Mouse (Mus musculus): ENCODE measurements around the gene 1700123O20Rik.

Gene 1700123O20Rik

DNA sequence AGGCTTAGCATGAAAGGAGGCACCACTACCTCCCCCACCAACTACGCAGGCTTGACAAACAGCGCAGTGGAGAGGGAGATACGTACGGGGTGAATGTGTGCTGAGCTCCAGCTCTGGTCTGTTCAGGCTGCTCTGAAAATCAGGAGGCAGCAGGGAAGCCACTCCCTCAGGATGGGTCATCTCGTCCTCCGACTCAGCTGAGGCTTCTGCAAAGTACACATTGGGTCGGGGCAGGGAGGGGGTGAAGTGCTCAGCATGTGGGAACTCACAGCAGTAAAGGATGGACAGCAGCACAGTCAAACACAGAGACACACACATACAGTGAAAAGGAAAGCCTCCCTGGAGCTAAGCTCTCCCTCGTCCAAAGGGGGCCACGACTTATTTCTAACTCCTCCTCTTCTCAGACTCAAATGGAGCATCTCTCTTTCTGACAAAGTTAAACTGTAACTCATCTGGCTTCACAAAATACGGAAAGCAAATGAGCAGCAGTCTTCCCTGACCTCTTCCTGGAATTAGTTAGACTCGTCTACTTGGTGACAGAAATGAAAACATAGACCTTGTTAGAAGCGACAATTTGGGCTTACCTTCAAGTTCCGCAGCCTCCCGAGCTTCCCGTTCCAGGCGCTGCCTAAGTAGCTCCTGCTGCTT, 7.2 kb upstream of the 1700123O20Rik start:
- DNase-seq: no peak

GRCm38 (mm10) chr14:54682396-54682795, 3.6 kb upstream of the 1700123O20Rik start:
- DNase-seq: peak; percentile 28

GRCm38 (mm10) chr14:54685471-54685870, 545 bp upstream of the 1700123O20Rik start:
- DNase-seq: no peak

GRCm38 (mm10) chr14:54686522-54687143, 617 bp downstream of the 1700123O20Rik start, which contains the start of gene Acin1:
TSS of gene Acin1 (minus strand) at chr14:54686931.
- peak; percentile 100 for DNase-seq

DNA sequence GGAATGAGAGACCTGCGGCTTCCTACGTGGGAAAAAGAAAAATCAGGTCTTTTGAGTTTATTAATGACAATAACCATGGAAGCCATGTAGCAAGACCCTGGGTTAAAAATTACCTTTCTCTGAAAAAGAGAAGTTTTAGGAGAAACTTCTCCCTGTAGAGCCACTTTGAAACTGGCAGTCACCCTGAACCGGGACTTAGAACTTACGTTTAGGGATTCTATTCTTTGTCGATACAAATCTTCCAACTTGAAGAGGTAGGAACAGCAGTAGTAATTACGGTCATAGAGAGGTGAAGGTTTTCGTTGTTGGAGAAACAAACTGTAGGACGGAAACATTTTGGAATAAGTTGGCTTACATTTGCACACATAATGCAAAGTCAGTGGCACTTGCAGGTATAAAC, 1.2 kb downstream of the 1700123O20Rik start:
- DNase-seq: no peak

- DNase-seq: no peak
Measured at GRCm38 (mm10) chr14:54695042-54695441, 9.0 kb downstream of the 1700123O20Rik start.

DNA sequence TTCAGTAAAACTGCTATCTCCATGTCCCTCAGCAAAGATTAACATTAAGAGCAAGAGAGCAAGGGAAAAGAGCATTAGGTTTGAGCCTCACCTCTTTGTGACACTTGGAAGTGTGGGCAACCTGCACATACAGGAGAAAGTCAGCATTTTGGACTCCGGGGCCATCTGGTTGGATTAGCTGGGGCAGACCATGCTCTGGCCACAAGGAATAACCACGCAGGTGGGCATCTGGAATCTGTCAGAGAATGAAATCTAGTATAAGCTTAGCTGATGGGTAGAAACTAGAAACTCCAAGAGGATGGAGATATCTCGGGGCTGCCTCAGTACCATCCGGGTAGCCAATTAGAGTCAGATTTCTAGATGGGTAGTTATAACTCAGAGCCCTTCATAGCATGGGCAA, 10.7 kb downstream of the 1700123O20Rik start:
- no peak for DNase-seq

- no peak for DNase-seq
Measured at GRCm38 (mm10) chr14:54698733-54699132, 12.7 kb downstream of the 1700123O20Rik start, which contains the start of gene Gm29776. TSS of gene Gm29776 (minus strand) at chr14:54698833.

DNA sequence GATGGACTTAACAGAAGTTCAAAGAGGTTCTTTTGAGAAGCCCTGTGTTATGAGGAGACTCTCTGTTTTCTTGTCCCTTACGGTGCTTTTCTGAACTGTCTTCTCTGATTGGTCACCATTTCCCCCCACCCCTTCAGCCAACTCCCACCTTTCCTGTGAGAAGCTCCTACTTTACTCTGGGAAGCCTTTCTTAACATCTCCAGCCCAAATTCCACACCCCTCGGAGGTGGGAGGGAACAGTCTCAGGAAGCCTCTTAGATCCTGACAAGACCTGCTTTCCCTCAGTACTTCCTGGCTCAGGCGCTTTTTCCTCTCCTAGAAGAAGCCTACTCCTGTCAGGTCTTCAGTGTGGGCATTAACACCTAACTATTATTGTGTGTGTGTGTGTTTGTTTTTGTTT, 13.6 kb downstream of the 1700123O20Rik start:
- no peak for DNase-seq

DNA sequence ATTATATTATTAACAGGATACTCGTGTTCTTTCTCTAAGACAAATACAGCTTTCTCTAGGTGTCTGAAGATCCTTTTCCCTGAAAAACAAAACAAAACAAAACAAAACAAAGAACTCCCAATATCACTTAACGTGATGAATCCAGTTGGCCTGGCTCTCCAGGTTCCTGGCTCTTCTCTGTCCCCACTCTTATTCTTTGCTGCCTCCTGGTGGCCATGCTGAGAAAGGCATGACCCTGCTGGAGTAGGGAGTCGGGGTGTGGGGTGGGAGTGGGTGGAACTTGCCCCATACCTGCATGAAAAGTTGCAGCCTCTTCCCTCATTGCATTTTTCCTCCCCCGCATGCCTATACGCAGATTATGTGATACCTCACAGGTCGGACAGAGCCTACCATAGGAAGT, 15.3 kb downstream of the 1700123O20Rik start:
- peak; percentile 91 for DNase-seq

- DNase-seq: no peak
Measured at GRCm38 (mm10) chr14:54703207-54703606, 17.2 kb downstream of the 1700123O20Rik start.

- DNase-seq: no peak
Measured at GRCm38 (mm10) chr14:54705844-54706243, 19.8 kb downstream of the 1700123O20Rik start.

DNA sequence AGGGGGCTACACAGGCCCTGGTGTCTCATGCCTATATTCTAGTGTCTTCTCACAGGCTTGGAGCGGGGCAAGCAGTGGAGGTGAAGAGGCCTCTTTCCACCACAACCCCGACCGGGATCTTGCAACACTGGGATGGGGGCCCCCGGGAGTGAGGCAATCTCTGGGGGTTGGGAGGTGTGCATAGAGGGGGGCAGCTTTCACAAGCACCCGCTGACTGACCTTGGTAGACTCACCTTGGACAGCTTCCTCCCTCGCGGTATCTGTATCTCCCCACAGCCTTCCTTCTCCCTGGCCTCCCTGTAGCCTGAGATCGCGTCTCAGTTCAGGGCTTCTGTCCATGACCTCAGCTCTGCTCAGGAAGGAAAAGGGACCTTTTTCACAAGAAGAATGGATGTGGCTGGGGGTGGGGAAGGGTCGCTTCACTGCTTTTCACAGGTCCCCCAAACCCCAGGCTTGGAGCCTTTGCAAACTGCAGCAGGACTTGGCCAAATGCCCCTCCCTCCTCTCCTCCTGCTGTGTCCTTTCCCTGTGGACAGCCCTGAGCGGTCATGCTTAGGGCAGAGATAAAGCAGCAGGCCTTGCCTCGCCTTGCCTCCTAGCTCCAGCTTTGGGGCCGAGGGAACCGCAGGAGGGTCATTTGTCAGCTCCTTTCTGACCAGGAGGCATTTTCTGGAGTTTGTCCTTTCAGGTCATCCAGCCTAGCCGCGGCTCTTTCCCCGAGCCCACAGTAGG, 20.7 kb downstream of the 1700123O20Rik start:
- DNase-seq: no peak

DNA sequence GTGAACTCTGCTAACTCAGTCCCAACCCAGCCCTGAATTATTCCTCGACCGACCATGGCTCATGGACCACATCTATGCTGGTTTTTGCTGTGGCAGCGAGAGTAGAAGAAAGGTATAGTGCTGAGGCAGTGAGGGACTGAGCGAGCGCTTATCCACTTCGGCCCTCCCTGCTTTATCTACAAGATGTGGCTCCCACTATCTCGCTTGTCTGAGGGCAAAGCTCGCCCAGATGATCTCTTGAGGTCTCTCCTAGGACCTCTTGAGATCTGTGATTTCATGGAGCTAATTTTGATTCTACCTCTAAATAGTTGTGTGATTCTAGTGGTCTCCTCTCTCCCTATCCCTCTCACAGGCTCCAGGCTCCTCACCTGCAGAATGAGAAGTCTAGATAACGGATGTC, 23.0 kb downstream of the 1700123O20Rik start:
- no peak for DNase-seq

DNA sequence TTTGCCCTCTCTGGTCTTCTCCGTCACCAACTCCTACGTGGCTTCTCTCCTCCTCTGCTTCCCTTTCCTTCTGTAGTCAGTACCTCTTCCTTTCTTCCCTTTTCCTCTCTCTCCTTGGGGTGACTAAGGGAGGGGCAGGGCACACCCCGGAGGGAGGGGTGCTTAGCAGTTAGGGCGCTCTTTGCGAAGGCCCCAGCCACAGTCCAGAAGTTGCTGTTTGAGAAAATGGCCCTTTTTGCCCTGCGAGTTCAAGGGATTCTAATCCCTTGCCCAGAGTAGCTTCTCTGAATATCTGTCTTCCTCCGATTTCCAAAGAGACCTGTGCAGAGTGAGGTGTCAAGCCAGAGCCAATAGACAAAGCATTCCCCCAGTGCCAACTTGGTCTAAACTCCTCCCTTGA, 26.1 kb downstream of the 1700123O20Rik start, which contains the start of gene Cebpe:
Cebpe (minus strand) TSS at position 101 of the 400 bp plus-strand sequence.
- DNase-seq: no peak

GRCm38 (mm10) chr14:54712861-54713260, 26.8 kb downstream of the 1700123O20Rik start:
- DNase-seq: no peak

- DNase-seq: peak; percentile 72
Measured at GRCm38 (mm10) chr14:54714121-54714520, 28.1 kb downstream of the 1700123O20Rik start.

GRCm38 (mm10) chr14:54714617-54715081, 28.6 kb downstream of the 1700123O20Rik start:
- peak; percentile 74 for DNase-seq

DNA sequence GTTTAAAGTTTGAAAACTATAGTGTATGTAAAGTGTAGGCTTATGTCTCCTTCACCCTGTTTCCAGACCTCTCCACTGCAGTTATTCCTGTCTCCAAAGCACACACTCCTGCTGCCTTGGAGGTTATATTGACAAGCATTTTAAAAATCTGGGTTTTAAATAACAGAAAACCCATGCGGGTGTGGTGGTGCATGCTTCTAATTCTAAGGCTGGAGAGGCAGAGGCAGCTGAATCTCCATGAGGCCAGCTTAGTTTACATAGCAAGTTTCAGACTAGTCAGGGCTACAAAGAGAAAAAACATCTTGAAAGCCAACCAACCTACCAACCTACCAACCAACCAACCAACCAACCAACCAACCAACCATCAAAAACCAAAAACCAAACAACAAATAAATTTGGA, 29.4 kb downstream of the 1700123O20Rik start:
- DNase-seq: no peak

- DNase-seq: no peak
Measured at GRCm38 (mm10) chr14:54720041-54720440, 34.0 kb downstream of the 1700123O20Rik start.

GRCm38 (mm10) chr14:54720654-54721350, 34.8 kb downstream of the 1700123O20Rik start:
- DNase-seq: no peak

DNA sequence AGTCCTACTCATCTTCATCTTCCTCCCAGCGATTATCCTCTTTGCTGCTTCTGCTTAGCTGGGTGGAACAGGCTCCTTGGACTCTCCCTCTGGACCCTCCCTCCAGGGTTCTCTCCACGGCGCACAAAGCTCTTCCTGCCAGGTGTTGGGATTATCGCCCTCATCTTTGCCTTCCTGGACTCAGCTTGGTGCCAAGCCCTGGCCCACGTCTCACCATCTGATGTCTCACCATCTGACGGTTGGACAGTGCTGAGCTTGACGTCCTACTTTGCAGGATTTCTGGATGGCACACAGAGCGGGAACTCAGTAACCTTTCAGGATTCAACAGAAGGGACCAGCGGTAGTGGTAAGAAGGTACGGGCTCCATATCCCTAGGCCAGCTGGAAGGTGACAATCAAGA, 35.7 kb downstream of the 1700123O20Rik start:
- DNase-seq: no peak

DNA sequence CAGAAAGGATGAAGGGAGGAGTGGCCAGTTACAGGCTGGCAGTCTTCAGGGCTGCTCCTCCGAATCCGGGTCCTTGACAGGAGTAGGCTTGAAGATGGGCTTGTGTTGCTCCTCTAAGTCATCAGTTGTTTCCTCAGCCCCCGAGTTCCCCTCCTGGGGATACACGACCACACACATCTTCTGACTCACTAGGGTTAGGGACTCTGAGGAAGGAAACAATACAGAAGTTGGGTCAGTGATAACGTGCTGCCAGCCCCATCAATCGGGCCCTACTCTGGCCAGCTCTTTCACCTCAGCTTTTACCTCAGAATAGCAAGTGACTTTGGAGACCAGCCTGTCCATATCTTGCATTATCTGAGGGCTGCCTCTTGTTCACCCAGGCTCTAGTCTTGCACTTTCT, 38.0 kb downstream of the 1700123O20Rik start:
- no peak for DNase-seq
